Comparison of ENCODE assay signal across 28 mouse cellular contexts in the genomic region with DNA sequence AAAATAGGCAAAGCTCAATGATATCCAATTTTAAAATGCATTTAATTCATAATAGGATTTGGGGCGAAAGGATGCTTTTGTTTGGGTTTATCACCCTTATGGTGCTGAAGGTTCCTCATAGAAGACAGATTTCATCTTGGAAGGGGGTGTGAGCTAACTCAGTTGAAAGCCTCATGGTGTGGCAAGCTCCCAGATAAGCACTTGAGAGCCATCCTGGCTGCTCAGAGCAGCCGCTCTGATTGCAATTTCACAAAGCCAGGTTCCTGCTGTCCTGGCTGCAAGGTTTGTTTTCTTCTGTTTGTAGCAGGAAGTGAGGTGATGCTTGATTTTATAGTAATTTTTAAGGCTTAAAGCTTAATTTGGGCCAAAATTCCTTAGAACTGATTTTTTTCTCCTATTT.
A peak's percentile ranks its signal among the peaks of the same experiment; 100 is the strongest.
DNase-seq lines count a peak whose midpoint lies in the region; ATAC-seq lines count a peak whose summit lies in the region.
"Had no signal": no experiment of that assay in that cellular context is flagged by ENCODE, and none has a peak within 500 bp of the region (broad histone marks: within the 10 kb centered on the region; RNA-seq: fewer than 3 reads in every experiment).

No protein-coding gene starts in this region.

- H3K27me3 ChIP-seq in midbrain, embryonic 14.5 days (ENCODE audit: control insufficient read depth, insufficient read depth, low read length) = no peaks in the 10 kb centered on the region
- H3K27me3 ChIP-seq in midbrain, embryonic 16.5 days (ENCODE audit: control insufficient read depth, insufficient read depth, low read depth, low read length) = no peaks in the 10 kb centered on the region
- H3K27me3 ChIP-seq in forebrain, embryonic 15.5 days = no peaks in the 10 kb centered on the region
- no peaks in the 10 kb centered on the region for H3K27me3 ChIP-seq in forebrain, embryonic 14.5 days (replicated peaks; ENCODE audit: control insufficient read depth, insufficient read depth, low read length)
- H3K27me3 ChIP-seq: embryonic facial prominence, embryonic 13.5 days; heart, embryonic 13.5 days; hindbrain, embryonic 15.5 days; intestine, embryonic 15.5 days; limb, embryonic 12.5 days; lung, embryonic 15.5 days; neural tube, embryonic 15.5 days had no signal

- DNase-seq in midbrain, embryonic 14.5 days = peak; percentile 12
- peak; percentile 78 for DNase-seq in cerebellum, adult 8-10 months
- peak; percentile 81 to 88 for DNase-seq in cerebellum, postnatal 25 days
- DNase-seq in forebrain, embryonic 14.5 days (ENCODE audit: low spot score) = no peak
- DNase-seq: forebrain, postnatal 0 days; gastrocnemius, postnatal 10 days; heart, postnatal 10 days; kidney, adult 2 months; kidney, postnatal 36 days; right cerebral cortex, postnatal 25 days; spleen, adult 18-20 months; thymus, adult 18-20 months; thymus, postnatal 4 days had no signal

- no peak for ATAC-seq in midbrain, embryonic 14.5 days (ENCODE audit: low FRiP score, low TSS enrichment)
- no peak for ATAC-seq in midbrain, embryonic 16.5 days
- peak; percentile 98 for ATAC-seq in cerebellum, adult (ENCODE audit: insufficient number of reproducible peaks, low FRiP score, low TSS enrichment)
- ATAC-seq in forebrain, embryonic 15.5 days (replicated peaks) = no peak
- no peak for ATAC-seq in inflammation-experienced regulatory T-cells, adult 6 months
- no peak for ATAC-seq in forebrain, embryonic 14.5 days
- ATAC-seq: CD4-positive, CD25-positive, alpha-beta regulatory T cell, adult 4 months; forebrain, postnatal 0 days; intestine, embryonic 15.5 days had no signal

- no peaks in the 10 kb centered on the region for H3K4me1 ChIP-seq in midbrain, embryonic 14.5 days (ENCODE audit: control insufficient read depth, insufficient read depth, low read length)
- no peaks in the 10 kb centered on the region for H3K4me1 ChIP-seq in midbrain, embryonic 16.5 days (ENCODE audit: control insufficient read depth, insufficient read depth, low read length)
- H3K4me1 ChIP-seq in forebrain, embryonic 15.5 days = no peaks in the 10 kb centered on the region
- no peaks in the 10 kb centered on the region for H3K4me1 ChIP-seq in forebrain, embryonic 14.5 days (ENCODE audit: control insufficient read depth, insufficient read depth, low read length)
- H3K4me1 ChIP-seq: embryonic facial prominence, embryonic 13.5 days; forebrain, embryonic 10.5 days; heart, embryonic 13.5 days; intestine, embryonic 15.5 days; limb, embryonic 12.5 days; lung, embryonic 15.5 days; neural tube, embryonic 15.5 days had no signal

- H3K9ac ChIP-seq in midbrain, embryonic 14.5 days (replicated peaks; ENCODE audit: low read length) = no peak overlapping the region
- no peak overlapping the region for H3K9ac ChIP-seq in midbrain, embryonic 16.5 days (ENCODE audit: low read depth, low read length)
- no peak overlapping the region for H3K9ac ChIP-seq in forebrain, embryonic 15.5 days (replicated peaks)
- H3K9ac ChIP-seq in forebrain, embryonic 14.5 days (ENCODE audit: low read length) = no peak overlapping the region
- H3K9ac ChIP-seq: embryonic facial prominence, embryonic 13.5 days; forebrain, postnatal 0 days; heart, embryonic 13.5 days; hindbrain, embryonic 15.5 days; intestine, embryonic 15.5 days; limb, embryonic 12.5 days; lung, embryonic 15.5 days; neural tube, embryonic 15.5 days had no signal

- 72% methylated on average over 2 of the region's 2 CpGs for WGBS in midbrain, embryonic 14.5 days
- WGBS in midbrain, embryonic 16.5 days = 55% methylated on average over 2 of the region's 2 CpGs
- 80% methylated on average over 2 of the region's 2 CpGs for WGBS in forebrain, embryonic 15.5 days
- WGBS in forebrain, embryonic 14.5 days = 76% methylated on average over 2 of the region's 2 CpGs

- no peaks in the 10 kb centered on the region for H3K36me3 ChIP-seq in midbrain, embryonic 14.5 days (ENCODE audit: control insufficient read depth, insufficient read depth, low read length)
- H3K36me3 ChIP-seq in midbrain, embryonic 16.5 days (ENCODE audit: control insufficient read depth, insufficient read depth, low read length) = no peaks in the 10 kb centered on the region
- no peaks in the 10 kb centered on the region for H3K36me3 ChIP-seq in forebrain, embryonic 15.5 days
- H3K36me3 ChIP-seq in forebrain, embryonic 14.5 days (ENCODE audit: control insufficient read depth, insufficient read depth, low read length) = no peaks in the 10 kb centered on the region
- H3K36me3 ChIP-seq: embryonic facial prominence, embryonic 13.5 days; forebrain, embryonic 10.5 days; heart, embryonic 13.5 days; hindbrain, embryonic 15.5 days; intestine, embryonic 15.5 days; limb, embryonic 12.5 days; lung, embryonic 15.5 days; neural tube, embryonic 15.5 days had no signal

- H3K9me3 ChIP-seq in midbrain, embryonic 14.5 days (ENCODE audit: control insufficient read depth, low read length) = no peaks in the 10 kb centered on the region
- no peaks in the 10 kb centered on the region for H3K9me3 ChIP-seq in midbrain, embryonic 16.5 days (replicated peaks; ENCODE audit: control insufficient read depth, low read length, poor library complexity, severe bottlenecking)
- no peaks in the 10 kb centered on the region for H3K9me3 ChIP-seq in forebrain, embryonic 15.5 days
- H3K9me3 ChIP-seq in forebrain, embryonic 14.5 days (replicated peaks; ENCODE audit: control insufficient read depth, low read length) = no peaks in the 10 kb centered on the region
- H3K9me3 ChIP-seq: embryonic facial prominence, embryonic 13.5 days; forebrain, embryonic 10.5 days; heart, embryonic 13.5 days; hindbrain, embryonic 15.5 days; intestine, embryonic 15.5 days; limb, embryonic 12.5 days; lung, embryonic 15.5 days; neural tube, embryonic 15.5 days had no signal

- no peak overlapping the region for H3K27ac ChIP-seq in midbrain, embryonic 14.5 days (replicated peaks; ENCODE audit: low read depth, low read length)
- H3K27ac ChIP-seq in midbrain, embryonic 16.5 days (ENCODE audit: low read length) = no peak overlapping the region
- H3K27ac ChIP-seq in forebrain, embryonic 15.5 days (replicated peaks) = no peak overlapping the region
- no peak overlapping the region for H3K27ac ChIP-seq in forebrain, embryonic 14.5 days (ENCODE audit: low read depth, low read length)
- H3K27ac ChIP-seq: embryonic facial prominence, embryonic 13.5 days; forebrain, embryonic 10.5 days; heart, embryonic 13.5 days; hindbrain, embryonic 15.5 days; intestine, embryonic 15.5 days; limb, embryonic 12.5 days; lung, embryonic 15.5 days; neural tube, embryonic 15.5 days; stomach, postnatal 0 days had no signal

- H3K4me3 ChIP-seq in midbrain, embryonic 14.5 days (replicated peaks; ENCODE audit: low read depth, low read length) = no peak overlapping the region
- H3K4me3 ChIP-seq in midbrain, embryonic 16.5 days (ENCODE audit: low read depth, low read length) = no peak overlapping the region
- H3K4me3 ChIP-seq in forebrain, embryonic 15.5 days = no peak overlapping the region
- no peak overlapping the region for H3K4me3 ChIP-seq in forebrain, embryonic 14.5 days (ENCODE audit: low read depth, low read length)
- H3K4me3 ChIP-seq: embryonic facial prominence, embryonic 13.5 days; forebrain, embryonic 10.5 days; heart, embryonic 13.5 days; hindbrain, embryonic 15.5 days; intestine, embryonic 15.5 days; limb, embryonic 12.5 days; lung, embryonic 15.5 days; neural tube, embryonic 15.5 days had no signal

- no peak overlapping the region for H3K4me2 ChIP-seq in midbrain, embryonic 14.5 days (ENCODE audit: low read length)
- no peak overlapping the region for H3K4me2 ChIP-seq in midbrain, embryonic 16.5 days (ENCODE audit: low read length)
- no peak overlapping the region for H3K4me2 ChIP-seq in forebrain, embryonic 15.5 days (replicated peaks)
- no peak overlapping the region for H3K4me2 ChIP-seq in forebrain, embryonic 14.5 days (ENCODE audit: low read length)
- H3K4me2 ChIP-seq: embryonic facial prominence, embryonic 13.5 days; heart, embryonic 13.5 days; hindbrain, embryonic 15.5 days; intestine, embryonic 15.5 days; limb, embryonic 12.5 days; lung, embryonic 15.5 days; midbrain, embryonic 11.5 days; neural tube, embryonic 15.5 days had no signal
